Mouse (Mus musculus) spleen, adult 2 months (tissue): ENCODE results near the gene Glyat.

Experiments
- CTCF ChIP-seq: fragments of 200-500 bp; IDR thresholded peaks from 2 replicates; pipeline ENCODE4 v1.5.1; 2011; ENCODE audit warnings: mild to moderate bottlenecking, inconsistent platforms; ENCODE audit not compliant: insufficient read depth, insufficient read length, insufficient replicate concordance; ENCODE audit errors: extremely low read depth
- POLR2A ChIP-seq: fragments of 200-500 bp; IDR thresholded peaks from 2 replicates; pipeline ENCODE4 v1.6.1; 2011; ENCODE audit warnings: low read depth, low read length, inconsistent platforms

- TF ChIP-seq CTCF, result no peak
- no peak for TF ChIP-seq POLR2A
Observed at GRCm38 (mm10) chr19:12695590-12695989, 62.5 kb downstream of the Glyat start, which contains the start of gene Keg1.
